Mouse (Mus musculus): Measurements from ENCODE around the gene Ttll12.

- TF ChIP-seq CTCF (IDR thresholded peaks at IDR 0.05; ENCODE audit: borderline replicate concordance, insufficient read depth, low read length) (peak; percentile 19; the same call in 1 of the 2 replicates), POLR2A (IDR thresholded peaks at IDR 0.05; ENCODE audit: low read depth, low read length) (no peak)
Measured at GRCm38 (mm10) chr15:83634076-83634475, 39.1 kb upstream of the Ttll12 start.
